Mouse (Mus musculus): ENCODE data around the gene Lhpp. TPM values are rescaled to one million over a fixed set of nuclear protein-coding genes. Genes with fewer than 3 reads are reported as not detected.

The Lhpp gene
- total and polyA plus RNA-seq, 2 experiments from 2014 or later, result 22.9 to 40.1 TPM

GRCm38 (mm10) chr7:132729093-132729831 lies 118.8 kb downstream of the Lhpp start:
- Histone ChIP-seq H3K4me1 (ENCODE audit: control insufficient read depth, insufficient read depth) (peaks cover 9% of the 10 kb centered on the region), H3K9ac (replicated peaks; ENCODE audit: low read depth, low read length) (no peak overlapping the region), H3K4me2 (ENCODE audit: low read depth, low read length) (no peak overlapping the region), H3K9me3 (replicated peaks; ENCODE audit: control insufficient read depth, low read length) (no peaks in the 10 kb centered on the region), H3K36me3 (replicated peaks; ENCODE audit: control insufficient read depth, insufficient read depth, low read length) (0 out of 2 replicates have a peak, but pooled peaks cover 3% of the 10 kb centered on the region), H3K27ac (ENCODE audit: low read depth) (no peak overlapping the region), H3K27me3 (ENCODE audit: control insufficient read depth, insufficient read depth, low read length) (no peaks in the 10 kb centered on the region), H3K4me3 (ENCODE audit: low read depth, low read length) (no peak overlapping the region)
- DNase-seq (ENCODE audit: low spot score) (no peak), ATAC-seq (ENCODE audit: insufficient read depth, low read depth) (peak; percentile 30; the same call in 1 of the 2 replicates)
- TF ChIP-seq EP300 (IDR thresholded peaks at IDR 0.05; ENCODE audit: low read depth), result no peak
- no peak for TF ChIP-seq CTCF (IDR thresholded peaks at IDR 0.05; ENCODE audit: low read depth)
- WGBS, result 77% methylated on average over 4 of the region's 4 CpGs

- TF ChIP-seq CTCF (IDR thresholded peaks at IDR 0.05; ENCODE audit: low read depth) (no peak), EP300 (IDR thresholded peaks at IDR 0.05; ENCODE audit: low read depth) (no peak)
- 0 out of 2 replicates have a peak, but pooled peaks cover 3% of the 10 kb centered on the region for H3K36me3 ChIP-seq (replicated peaks; ENCODE audit: control insufficient read depth, insufficient read depth, low read length)
- DNase-seq (ENCODE audit: low spot score), result no peak
- no peak overlapping the region for H3K4me2 ChIP-seq (ENCODE audit: low read depth, low read length)
- ATAC-seq (ENCODE audit: insufficient read depth, low read depth), result no peak
- H3K27ac ChIP-seq (ENCODE audit: low read depth), result no peak overlapping the region
- no peaks in the 10 kb centered on the region for H3K9me3 ChIP-seq (replicated peaks; ENCODE audit: control insufficient read depth, low read length)
- no peaks in the 10 kb centered on the region for H3K27me3 ChIP-seq (ENCODE audit: control insufficient read depth, insufficient read depth, low read length)
- no peak overlapping the region for H3K4me3 ChIP-seq (ENCODE audit: low read depth, low read length)
- peaks cover 11% of the 10 kb centered on the region for H3K4me1 ChIP-seq (ENCODE audit: control insufficient read depth, insufficient read depth)
- no peak overlapping the region for H3K9ac ChIP-seq (replicated peaks; ENCODE audit: low read depth, low read length)
- WGBS, result 80% methylated on average over 7 of the region's 7 CpGs
These were observed 120.1 kb downstream of the Lhpp start for GRCm38 (mm10) chr7:132730510-132730909.

- DNase-seq (ENCODE audit: low spot score) (no peak), ATAC-seq (ENCODE audit: insufficient read depth, low read depth) (no peak)
- Histone ChIP-seq H3K27ac (ENCODE audit: low read depth) (no peak overlapping the region), H3K4me1 (ENCODE audit: control insufficient read depth, insufficient read depth) (peaks cover 21% of the 10 kb centered on the region), H3K9me3 (replicated peaks; ENCODE audit: control insufficient read depth, low read length) (no peaks in the 10 kb centered on the region), H3K9ac (replicated peaks; ENCODE audit: low read depth, low read length) (no peak overlapping the region), H3K27me3 (ENCODE audit: control insufficient read depth, insufficient read depth, low read length) (no peaks in the 10 kb centered on the region), H3K36me3 (replicated peaks; ENCODE audit: control insufficient read depth, insufficient read depth, low read length) (0 out of 2 replicates have a peak, but pooled peaks cover 3% of the 10 kb centered on the region), H3K4me3 (ENCODE audit: low read depth, low read length) (no peak overlapping the region), H3K4me2 (ENCODE audit: low read depth, low read length) (no peak overlapping the region)
- TF ChIP-seq EP300 (IDR thresholded peaks at IDR 0.05; ENCODE audit: low read depth) (no peak), CTCF (IDR thresholded peaks at IDR 0.05; ENCODE audit: low read depth) (no peak)
- 87% methylated on average over 6 of the region's 6 CpGs for WGBS
These were observed 121.1 kb downstream of the Lhpp start for GRCm38 (mm10) chr7:132731558-132731957.

GRCm38 (mm10) chr7:132732136-132732789 lies 121.8 kb downstream of the Lhpp start:
- TF ChIP-seq CTCF (IDR thresholded peaks at IDR 0.05; ENCODE audit: low read depth) (no peak), EP300 (IDR thresholded peaks at IDR 0.05; ENCODE audit: low read depth) (no peak)
- peaks cover 26% of the 10 kb centered on the region for H3K4me1 ChIP-seq (ENCODE audit: control insufficient read depth, insufficient read depth)

GRCm38 (mm10) chr7:132733521-132733920 lies 123.1 kb downstream of the Lhpp start:
- Histone ChIP-seq H3K27ac (ENCODE audit: low read depth) (no peak overlapping the region), H3K36me3 (replicated peaks; ENCODE audit: control insufficient read depth, insufficient read depth, low read length) (no peaks in the 10 kb centered on the region), H3K27me3 (ENCODE audit: control insufficient read depth, insufficient read depth, low read length) (no peaks in the 10 kb centered on the region), H3K4me1 (ENCODE audit: control insufficient read depth, insufficient read depth) (peaks cover 34% of the 10 kb centered on the region), H3K9me3 (replicated peaks; ENCODE audit: control insufficient read depth, low read length) (no peaks in the 10 kb centered on the region), H3K4me3 (ENCODE audit: low read depth, low read length) (no peak overlapping the region), H3K4me2 (ENCODE audit: low read depth, low read length) (no peak overlapping the region), H3K9ac (replicated peaks; ENCODE audit: low read depth, low read length) (no peak overlapping the region)
- TF ChIP-seq EP300 (IDR thresholded peaks at IDR 0.05; ENCODE audit: low read depth) (no peak), CTCF (IDR thresholded peaks at IDR 0.05; ENCODE audit: low read depth) (no peak)
- DNase-seq (ENCODE audit: low spot score), result no peak
- no peak for ATAC-seq (ENCODE audit: insufficient read depth, low read depth)
- 77% methylated on average over 6 of the region's 6 CpGs for WGBS

More at GRCm38 (mm10) chr7:132732136-132732789, 121.8 kb downstream of the Lhpp start:
- no peak for ATAC-seq (ENCODE audit: insufficient read depth, low read depth)
- 0 out of 2 replicates have a peak, but pooled peaks cover 3% of the 10 kb centered on the region for H3K36me3 ChIP-seq (replicated peaks; ENCODE audit: control insufficient read depth, insufficient read depth, low read length)
- no peak overlapping the region for H3K9ac ChIP-seq (replicated peaks; ENCODE audit: low read depth, low read length)
- no peak overlapping the region for H3K4me3 ChIP-seq (ENCODE audit: low read depth, low read length)
- H3K4me2 ChIP-seq (ENCODE audit: low read depth, low read length), result no peak overlapping the region
- no peaks in the 10 kb centered on the region for H3K27me3 ChIP-seq (ENCODE audit: control insufficient read depth, insufficient read depth, low read length)
- no peak for DNase-seq (ENCODE audit: low spot score)
- H3K9me3 ChIP-seq (replicated peaks; ENCODE audit: control insufficient read depth, low read length), result no peaks in the 10 kb centered on the region
- 77% methylated on average over 6 of the region's 6 CpGs for WGBS
- no peak overlapping the region for H3K27ac ChIP-seq (ENCODE audit: low read depth)
